Mouse (Mus musculus) testis, postnatal 14 days (tissue): Measurements from ENCODE around the gene Hlx.

ENCODE experiments used
- DNase-seq: peaks from one replicate; pipeline ENCODE4 v3.0.0; 2021; ENCODE audit warnings: low spot score

Gene Hlx

GRCm38 (mm10) chr1:184732556-184733049, at the start of gene Hlx:
Gene Hlx (minus strand): TSS chr1:184732619.
- DNase-seq: peak; percentile 75

GRCm38 (mm10) chr1:184782161-184782513, 49.7 kb upstream of the Hlx start:
- no peak for DNase-seq

GRCm38 (mm10) chr1:184781286-184782160, 49.1 kb upstream of the Hlx start:
- DNase-seq: no peak

- DNase-seq: no peak
Observed at GRCm38 (mm10) chr1:184778157-184778556, 45.7 kb upstream of the Hlx start.

- DNase-seq: no peak
Observed at GRCm38 (mm10) chr1:184777061-184777795, 44.8 kb upstream of the Hlx start.

- no peak for DNase-seq
Observed at GRCm38 (mm10) chr1:184775289-184775688, 42.9 kb upstream of the Hlx start.

GRCm38 (mm10) chr1:184771891-184772249, 39.5 kb upstream of the Hlx start:
- no peak for DNase-seq

GRCm38 (mm10) chr1:184771202-184771890, 38.9 kb upstream of the Hlx start:
- peak; percentile 79 for DNase-seq

GRCm38 (mm10) chr1:184763866-184764265, 31.4 kb upstream of the Hlx start:
- DNase-seq: no peak

- DNase-seq: no peak
Observed at GRCm38 (mm10) chr1:184762941-184763340, 30.5 kb upstream of the Hlx start.

- no peak for DNase-seq
Observed at GRCm38 (mm10) chr1:184761988-184762387, 29.6 kb upstream of the Hlx start.

- no peak for DNase-seq
Observed at GRCm38 (mm10) chr1:184752671-184753070, 20.3 kb upstream of the Hlx start.

GRCm38 (mm10) chr1:184750114-184750664, 17.8 kb upstream of the Hlx start:
- DNase-seq: no peak

- DNase-seq: no peak
Observed at GRCm38 (mm10) chr1:184748692-184749152, 16.3 kb upstream of the Hlx start.

GRCm38 (mm10) chr1:184737876-184738479, 5.6 kb upstream of the Hlx start:
- DNase-seq: no peak

GRCm38 (mm10) chr1:184737228-184737627, 4.8 kb upstream of the Hlx start:
- no peak for DNase-seq

- no peak for DNase-seq
Observed at GRCm38 (mm10) chr1:184736260-184736659, 3.8 kb upstream of the Hlx start.

- no peak for DNase-seq
Observed at GRCm38 (mm10) chr1:184734991-184735920, 2.8 kb upstream of the Hlx start.

- DNase-seq: no peak
Observed at GRCm38 (mm10) chr1:184734067-184734830, 1.8 kb upstream of the Hlx start.
